Mouse (Mus musculus): Measurements from ENCODE around the gene Aicda.

GRCm38 (mm10) chr6:122571617-122571959 is 18.0 kb downstream of the Aicda start:
- TF ChIP-seq ZC3H11A (IDR thresholded peaks at IDR 0.05; ENCODE audit: low read depth, low read length) (no peak), CTCF (IDR thresholded peaks at IDR 0.05 in 2 of 3, conservative IDR thresholded peaks at IDR 0.05 in 1 of 3; ENCODE audit: control insufficient read depth in 1 of 3, insufficient read depth in 1 of 3, low read depth in 2 of 3, low read length in 3 of 3, poor library complexity in 1 of 3, severe bottlenecking in 1 of 3) (no peak), TBP (IDR thresholded peaks at IDR 0.05; ENCODE audit: low read depth, low read length) (no peak), RCOR1 (IDR thresholded peaks at IDR 0.05; ENCODE audit: low read depth, low read length) (no peak), POLR2A (IDR thresholded peaks at IDR 0.05; ENCODE audit: control insufficient read depth in 1 of 2, insufficient read depth in 1 of 2, low read depth in 1 of 2, low read length in 2 of 2, poor library complexity in 1 of 2) (no peak), MAZ (IDR thresholded peaks at IDR 0.05; ENCODE audit: low read depth, low read length) (no peak), ZNF384 (IDR thresholded peaks at IDR 0.05; ENCODE audit: low read depth, low read length) (no peak), CHD1 (IDR thresholded peaks at IDR 0.05; ENCODE audit: low read depth, low read length) (no peak), KAT2A (conservative IDR thresholded peaks at IDR 0.05; ENCODE audit: low read depth, low read length) (no peak), USF2 (IDR thresholded peaks at IDR 0.05; ENCODE audit: borderline replicate concordance in 1 of 2, insufficient read depth in 1 of 2, low read depth in 1 of 2, low read length in 2 of 2) (no peak), TCF12 (IDR thresholded peaks at IDR 0.05; ENCODE audit: low read depth, low read length) (0 out of 2 replicates have a peak, but pooled peaks have one; percentile 25)
